ENCODE assay signal across 12 mouse cellular contexts in genomic region chr14:24945716-24946115, GRCm38 (mm10).
DNase-seq lines count a peak whose midpoint lies in the region; ATAC-seq and TF ChIP-seq lines count a peak whose summit lies in the region.
"Had no signal": no experiment of that assay in that cellular context is flagged by ENCODE, and none has a peak within 500 bp of the region (broad histone marks: within the 10 kb centered on the region; RNA-seq: fewer than 3 reads in every experiment).

No protein-coding gene starts in this region.

- no peak overlapping the region for H3K4me2 ChIP-seq in liver, embryonic 14.5 days (ENCODE audit: low read depth)
- no peak overlapping the region for H3K4me2 ChIP-seq in CH12.LX (ENCODE audit: insufficient read depth, low read depth, poor library complexity, severe bottlenecking)
- H3K4me2 ChIP-seq: hindbrain, embryonic 15.5 days; stomach, embryonic 15.5 days had no signal

- peak; percentile 30; the same call in 1 of the 2 replicates for TF ChIP-seq CTCF in gastrocnemius, adult 2 months (IDR thresholded peaks at IDR 0.05)
- peak; percentile 37 for TF ChIP-seq CTCF in liver, embryonic 14.5 days (IDR thresholded peaks at IDR 0.05; ENCODE audit: low read depth)
- TF ChIP-seq CTCF in CH12.LX (conservative IDR thresholded peaks at IDR 0.05 in 1 of 2, IDR thresholded peaks at IDR 0.05 in 1 of 2; ENCODE audit: low read depth in 2 of 2, low read length in 2 of 2) = peak; percentile 36 to 47; a peak in 3 of 4 replicates

- H3K27me3 ChIP-seq in liver, embryonic 14.5 days (ENCODE audit: control insufficient read depth, insufficient read depth, low read length) = no peaks in the 10 kb centered on the region
- peaks cover 11% of the 10 kb centered on the region for H3K27me3 ChIP-seq in CH12.LX (replicated peaks)
- H3K27me3 ChIP-seq: hindbrain, embryonic 15.5 days; stomach, embryonic 15.5 days had no signal

- intact Hi-C loops in gastrocnemius, adult 2 months (cut with DNase I) = no loop called here

- in situ Hi-C loops in CH12.LX (cut with MboI; ENCODE audit: low pct_ligation_motif_present, low pct_unique_long_range_greater_than_20kb, low sequenced_read_pairs) = no loop called here

- H3K36me3 ChIP-seq in liver, embryonic 14.5 days (replicated peaks; ENCODE audit: control insufficient read depth, insufficient read depth, low read depth) = no peaks in the 10 kb centered on the region
- no peaks in the 10 kb centered on the region for H3K36me3 ChIP-seq in CH12.LX (replicated peaks in 1 of 2; ENCODE audit: control insufficient read depth in 1 of 2, insufficient read depth in 1 of 2, low read length in 1 of 2)
- H3K36me3 ChIP-seq: hindbrain, embryonic 15.5 days; stomach, embryonic 15.5 days had no signal

- TF ChIP-seq POLR2A in CH12.LX (IDR thresholded peaks at IDR 0.05; ENCODE audit: low read depth, low read length) = no peak

- no peak for DNase-seq in gastrocnemius, adult 2 months
- DNase-seq in gastrocnemius, postnatal 10 days = no peak
- DNase-seq in liver, embryonic 14.5 days (ENCODE audit: low read depth in 3 of 3, low spot score in 3 of 3) = no peak
- DNase-seq in liver (no peak), CH12.LX (ENCODE audit: extremely low read depth) (peak; percentile 34)
- DNase-seq in c-Kit-positive CD71-positive TER-119-negative erythroid progenitor cells, embryonic 14.5 days (ENCODE audit: low read depth) = peak; percentile 3
- no peak for DNase-seq in kidney, adult 11 months
- DNase-seq: cerebellum, postnatal 25 days; heart, adult 18-20 months had no signal

- dilution Hi-C loops in CH12.LX (cut with MboI; ENCODE audit: extremely low pct_ligation_motif_present, extremely low pct_unique_long_range_greater_than_20kb, low sequenced_read_pairs) = no loop called here

- 23% methylated on average over 2 of the region's 2 CpGs for WGBS in liver, embryonic 14.5 days (ENCODE audit: insufficient replicate concordance)

- no peak overlapping the region for H3K9ac ChIP-seq in liver, embryonic 14.5 days (replicated peaks)
- no peak overlapping the region for H3K9ac ChIP-seq in CH12.LX (ENCODE audit: insufficient read depth, low read depth)
- H3K9ac ChIP-seq: hindbrain, embryonic 15.5 days; stomach, embryonic 15.5 days had no signal

- no peaks in the 10 kb centered on the region for H3K79me2 ChIP-seq in CH12.LX (replicated peaks; ENCODE audit: control insufficient read depth, extremely low read depth, insufficient read depth, poor library complexity, severe bottlenecking)

- TF ChIP-seq EP300 in liver, embryonic 14.5 days (IDR thresholded peaks at IDR 0.05; ENCODE audit: low read depth) = no peak
- no peak for TF ChIP-seq EP300 in CH12.LX (IDR thresholded peaks at IDR 0.05; ENCODE audit: low read length)

- H3K9me3 ChIP-seq in liver, embryonic 14.5 days (ENCODE audit: control insufficient read depth, low read length) = no peaks in the 10 kb centered on the region
- peaks cover 3% of the 10 kb centered on the region for H3K9me3 ChIP-seq in CH12.LX (replicated peaks; ENCODE audit: low read length)
- H3K9me3 ChIP-seq: hindbrain, embryonic 15.5 days; stomach, embryonic 15.5 days had no signal

- no peaks in the 10 kb centered on the region for H3K4me1 ChIP-seq in liver, embryonic 14.5 days (replicated peaks; ENCODE audit: control insufficient read depth in 2 of 2, insufficient read depth in 2 of 2, low read length in 1 of 2)
- no peaks in the 10 kb centered on the region for H3K4me1 ChIP-seq in CH12.LX (ENCODE audit: control insufficient read depth in 1 of 2, insufficient read depth in 2 of 2)
- H3K4me1 ChIP-seq: hindbrain, embryonic 15.5 days; stomach, embryonic 15.5 days had no signal

- no peak overlapping the region for H3K27ac ChIP-seq in gastrocnemius, adult 2 months
- H3K27ac ChIP-seq in liver, embryonic 14.5 days = no peak overlapping the region
- no peak overlapping the region for H3K27ac ChIP-seq in CH12.LX (ENCODE audit: insufficient read depth, low read depth)
- H3K27ac ChIP-seq: hindbrain, embryonic 15.5 days; stomach, embryonic 15.5 days had no signal

- TF ChIP-seq RAD21 in CH12.LX (IDR thresholded peaks at IDR 0.05; ENCODE audit: low read depth, low read length) = peak; percentile 44

- no peak for ATAC-seq in liver, embryonic 14.5 days (ENCODE audit: insufficient read depth)
- no peak; the same call in 1 of the 2 replicates for ATAC-seq in megakaryocyte progenitor cell, adult 5-6 weeks (replicated peaks; ENCODE audit: poor library complexity)

- H3K4me3 ChIP-seq in gastrocnemius, adult 2 months = no peak overlapping the region
- H3K4me3 ChIP-seq in liver, embryonic 14.5 days (ENCODE audit: insufficient read depth in 1 of 2, low read depth in 2 of 2, low read length in 2 of 2) = no peak overlapping the region
- H3K4me3 ChIP-seq in CH12.LX (replicated peaks in 1 of 3; ENCODE audit: low read depth in 2 of 3, low read length in 2 of 3, poor library complexity in 1 of 3) = no peak overlapping the region
- H3K4me3 ChIP-seq: hindbrain, embryonic 15.5 days; stomach, embryonic 15.5 days had no signal

TF ChIP-seq in CH12.LX, 34 proteins besides CTCF, POLR2A, EP300 and RAD21:
- no peak for TF ChIP-seq E2F4 (IDR thresholded peaks at IDR 0.05; ENCODE audit: insufficient replicate concordance, low read depth, low read length)
- peak; percentile 17; the same call in 1 of the 2 replicates for TF ChIP-seq SMC3 (IDR thresholded peaks at IDR 0.05; ENCODE audit: low read depth, low read length)
- no peak for TF ChIP-seq POLR2AphosphoS2 (IDR thresholded peaks at IDR 0.05; ENCODE audit: low read depth, low read length)
- TF ChIP-seq RCOR1 (conservative IDR thresholded peaks at IDR 0.05; ENCODE audit: low read depth, low read length) = no peak

Comparison
In these comparisons a context has a peak if more than half of its experiments do, and no peak if none do; other contexts are left out.
1. DNase-seq: peak in CH12.LX (single experiment) and c-Kit-positive CD71-positive TER-119-negative erythroid progenitor cells, embryonic 14.5 days (single experiment); none in gastrocnemius, adult 2 months (single experiment), gastrocnemius, postnatal 10 days (single experiment), liver, embryonic 14.5 days (0 of 3), liver (single experiment) and kidney, adult 11 months (single experiment).
2. Peak in every context shown above with its lines, with median percentiles within 50 percentile points of each other: CTCF ChIP-seq.